Mouse (Mus musculus) heart, adult 2 months (tissue): ENCODE results near the gene Foxn1. TPM values are rescaled to one million over a fixed set of nuclear protein-coding genes. Genes with fewer than 3 reads are reported as not detected.

Experiments used
- DNase-seq, 2 experiments: peaks; one replicate each; pipeline ENCODE4 v3.0.0; 2021
- H3K27ac ChIP-seq: fragments of 200-600 bp; 2 replicates; pipeline ENCODE4 v1.8.1; 2022
- H3K27me3 ChIP-seq: fragments of 200-500 bp; 2 replicates; pipeline ENCODE4 v1.6.1; 2012; ENCODE audit warnings: mild to moderate bottlenecking, low read length, inconsistent platforms, mixed read lengths; ENCODE audit not compliant: control insufficient read depth, insufficient read depth
- H3K36me3 ChIP-seq: fragments of 200-500 bp; 2 replicates; pipeline ENCODE4 v1.6.1; 2012; ENCODE audit warnings: low read length, inconsistent platforms; ENCODE audit not compliant: control insufficient read depth, insufficient read depth
- H3K4me1 ChIP-seq: fragments of 200-500 bp; 2 replicates; pipeline ENCODE4 v1.6.1; 2011; ENCODE audit warnings: low read length; ENCODE audit not compliant: control insufficient read depth, insufficient read depth
- H3K4me3 ChIP-seq: fragments of 200-600 bp; 2 replicates; pipeline ENCODE4 v1.8.1; 2022
- H3K79me2 ChIP-seq: fragments of 200-500 bp; replicated peaks from 2 replicates; pipeline ENCODE4 v1.6.1; 2012; ENCODE audit warnings: mild to moderate bottlenecking, inconsistent platforms, low read length, moderate library complexity, mixed read lengths; ENCODE audit not compliant: control insufficient read depth, insufficient read depth
- H3K9ac ChIP-seq: fragments of 200-500 bp; 2 replicates; pipeline ENCODE4 v1.6.1; 2012; ENCODE audit warnings: low read depth, mild to moderate bottlenecking, control low read depth, inconsistent platforms, low read length, mixed read lengths
- CTCF ChIP-seq: fragments of 200-600 bp; IDR thresholded peaks from 2 replicates; pipeline ENCODE4 v1.8.1; 2022; ENCODE audit warnings: antibody characterized with exemption, mild to moderate bottlenecking, moderate library complexity
- EP300 ChIP-seq: fragments of 200-500 bp; IDR thresholded peaks from 2 replicates; pipeline ENCODE4 v1.6.1; 2011; ENCODE audit warnings: low read depth, low read length, control low read depth; ENCODE audit not compliant: insufficient read depth
- POLR2A ChIP-seq: fragments of 200-500 bp; IDR thresholded peaks from 2 replicates; pipeline ENCODE4 v1.6.1; 2011; ENCODE audit warnings: mild to moderate bottlenecking, low read depth, low read length, control low read depth; ENCODE audit not compliant: insufficient read depth
- WGBS: fragments of 180-500 bp; shearing (Covaris S2); methylation state at CpG from one replicate; pipeline ENCODE4 v1.1.7; 2018; 5-methylcytosine and 5-hydroxymethylcytosine counted together
- intact Hi-C: fragments of 180-260 bp; cut with DNase I; formaldehyde crosslinking; loops from one replicate; pipeline ENCODE4 v1.15.1; 2025
- polyA plus RNA-seq: library from polyadenylated mRNA; depleted of rRNA; stranded (reverse); fragments of >200 nt; gene quantifications from 2 replicates; pipeline ENCODE4 v1.2.3, GENCODE M21; 2012
- total RNA-seq, 2 experiments: library from RNA; stranded (reverse); gene quantifications; 2 replicates each; pipeline ENCODE4 v1.2.3; 2021

Gene Foxn1
- total and polyA plus RNA-seq, 3 experiments, result not detected

DNA sequence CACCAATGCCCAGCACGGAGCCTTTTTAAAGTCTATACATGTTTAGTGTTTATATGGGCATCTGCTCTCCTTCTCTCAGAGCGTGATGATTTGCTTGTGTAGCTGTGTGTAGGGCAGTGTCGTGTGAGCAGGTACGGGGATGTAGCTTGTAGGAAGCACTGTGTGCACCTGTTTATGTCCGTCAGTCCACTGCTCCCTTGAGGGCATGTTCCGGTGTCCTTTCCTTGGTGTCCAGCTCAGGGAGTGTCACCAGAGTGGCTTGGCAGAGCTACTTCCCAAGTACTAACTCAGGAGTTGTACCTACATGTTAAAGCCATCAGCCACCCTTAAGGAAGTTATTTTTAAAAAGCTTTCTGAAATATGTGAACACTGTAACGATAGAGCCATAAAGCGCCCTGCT, 49.3 kb downstream of the Foxn1 start:
- WGBS, result 92% methylated on average over 8 of the region's 8 CpGs
- H3K79me2 ChIP-seq, result no peaks in the 10 kb centered on the region
- no peak overlapping the region for H3K27ac ChIP-seq
- no peak overlapping the region for H3K9ac ChIP-seq
- no peaks in the 10 kb centered on the region for H3K36me3 ChIP-seq
- TF ChIP-seq CTCF (no peak), POLR2A (no peak), EP300 (no peak)
- DNase-seq, result no peak
- intact Hi-C loops, result no loop called here
- no peak overlapping the region for H3K4me3 ChIP-seq
- no peaks in the 10 kb centered on the region for H3K4me1 ChIP-seq
- H3K27me3 ChIP-seq, result no peaks in the 10 kb centered on the region

- no peaks in the 10 kb centered on the region for H3K36me3 ChIP-seq
- TF ChIP-seq EP300, result no peak
- TF ChIP-seq CTCF, result no peak
- TF ChIP-seq POLR2A, result no peak
- H3K4me3 ChIP-seq, result no peak overlapping the region
- H3K27ac ChIP-seq, result no peak overlapping the region
- no peak for DNase-seq
- H3K27me3 ChIP-seq, result no peaks in the 10 kb centered on the region
- H3K9ac ChIP-seq, result no peak overlapping the region
- 83% methylated on average over 5 of the region's 5 CpGs for WGBS
- H3K4me1 ChIP-seq, result peaks cover 2% of the 10 kb centered on the region
- no peaks in the 10 kb centered on the region for H3K79me2 ChIP-seq
- intact Hi-C loops, result no loop called here
Observed at GRCm38 (mm10) chr11:78333992-78334391, 52.4 kb downstream of the Foxn1 start.

- WGBS, result 97% methylated on average over 12 of the region's 12 CpGs
Observed at GRCm38 (mm10) chr11:78332676-78333075, 53.7 kb downstream of the Foxn1 start.

GRCm38 (mm10) chr11:78328512-78329056, 57.8 kb downstream of the Foxn1 start:
- Histone ChIP-seq H3K27me3 (no peaks in the 10 kb centered on the region), H3K9ac (peak overlapping the region; percentile 89), H3K4me3 (peak overlapping the region; percentile 95), H3K36me3 (no peaks in the 10 kb centered on the region), H3K79me2 (no peaks in the 10 kb centered on the region), H3K27ac (peak overlapping the region; percentile 86), H3K4me1 (peaks cover 2% of the 10 kb centered on the region)
- intact Hi-C loops, result loop anchor here (5.0 kb wide), 1 partner anchor 66 kb away; the partner anchor contains the start of gene 2610507B11Rik
- under 1% methylated on average over 41 of the region's 41 CpGs for WGBS
- TF ChIP-seq POLR2A (no peak), CTCF (no peak), EP300 (no peak)
- no peak for DNase-seq

More at GRCm38 (mm10) chr11:78332676-78333075, 53.7 kb downstream of the Foxn1 start:
- H3K4me3 ChIP-seq, result no peak overlapping the region
- H3K36me3 ChIP-seq, result no peaks in the 10 kb centered on the region
- H3K27me3 ChIP-seq, result no peaks in the 10 kb centered on the region
- intact Hi-C loops, result no loop called here
- no peaks in the 10 kb centered on the region for H3K79me2 ChIP-seq
- no peak overlapping the region for H3K9ac ChIP-seq
- no peak overlapping the region for H3K27ac ChIP-seq
- TF ChIP-seq EP300, result no peak
- TF ChIP-seq CTCF, result no peak
- TF ChIP-seq POLR2A, result no peak
- H3K4me1 ChIP-seq, result peaks cover 2% of the 10 kb centered on the region
- no peak for DNase-seq

DNA sequence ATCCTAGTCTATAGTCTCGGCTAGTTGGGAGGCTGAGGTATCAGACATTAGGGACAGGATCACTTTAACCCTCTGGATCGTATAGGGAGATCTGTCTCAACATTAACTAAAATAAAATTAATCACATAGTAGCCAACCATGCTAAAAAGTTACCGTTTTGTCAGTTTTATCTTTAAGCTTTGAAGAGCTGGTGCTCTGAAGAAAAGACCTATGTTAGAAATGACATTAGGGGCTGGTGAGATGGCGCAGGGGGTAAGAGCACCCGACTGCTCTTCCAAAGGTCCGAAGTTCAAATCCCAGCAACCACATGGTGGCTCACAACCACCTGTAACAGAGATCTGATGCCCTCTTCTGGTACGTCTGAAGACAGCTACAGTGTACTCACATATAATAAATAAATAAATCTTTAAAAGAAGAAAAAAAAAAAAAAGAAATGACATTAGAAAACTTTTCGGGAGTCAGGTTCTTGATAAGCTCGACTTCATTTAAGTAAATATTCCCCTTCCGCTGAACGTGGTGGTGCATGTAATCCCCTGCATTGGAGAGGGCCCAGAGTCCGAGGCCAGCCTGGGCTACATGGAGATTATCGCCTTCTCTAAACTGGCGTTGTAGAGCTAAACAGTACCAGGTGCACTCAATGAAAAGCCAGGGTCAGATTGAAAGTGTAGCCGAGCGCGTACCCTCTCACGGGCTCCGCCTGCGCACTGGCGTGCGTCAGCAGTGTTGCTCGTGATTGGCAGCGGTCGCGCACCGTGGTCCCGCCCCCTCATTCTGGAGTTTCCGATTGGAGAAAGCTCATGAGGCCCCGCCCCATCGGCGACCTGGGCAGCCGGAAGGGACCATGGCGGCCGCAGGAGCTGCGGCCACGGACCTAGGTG, 58.5 kb downstream of the Foxn1 start, which contains the start of gene Pigs:
TSS of gene Pigs (plus strand) at position 782 of the 878 bp plus-strand sequence.
- Histone ChIP-seq H3K9ac (peak within 1 kb of the TSS; percentile 89), H3K79me2 (no peaks in the 10 kb centered on the region), H3K27me3 (no peaks in the 10 kb centered on the region), H3K27ac (peak within 1 kb of the TSS; percentile 86), H3K4me3 (peak within 1 kb of the TSS; percentile 95), H3K36me3 (no peaks in the 10 kb centered on the region), H3K4me1 (peaks cover 4% of the 10 kb centered on the region)
- TF ChIP-seq POLR2A (peak; percentile 78), EP300 (no peak)
- intact Hi-C loops, result loop anchor here (5.0 kb wide), 1 partner anchor 66 kb away; the partner anchor contains the start of gene 2610507B11Rik
- DNase-seq, result peak; percentile 96 to 97
- 11% methylated on average over 37 of the region's 37 CpGs for WGBS

- Histone ChIP-seq H3K27ac (no peak overlapping the region), H3K27me3 (no peaks in the 10 kb centered on the region), H3K9ac (no peak overlapping the region), H3K4me3 (no peak overlapping the region), H3K79me2 (no peaks in the 10 kb centered on the region), H3K4me1 (peaks cover 5% of the 10 kb centered on the region), H3K36me3 (no peaks in the 10 kb centered on the region)
- intact Hi-C loops, result loop anchor here (5.0 kb wide), 1 partner anchor 65 kb away; the partner anchor contains the start of gene 2610507B11Rik
- TF ChIP-seq EP300, result no peak
- no peak for TF ChIP-seq CTCF
- no peak for TF ChIP-seq POLR2A
- no peak for DNase-seq
- WGBS, result 87% methylated on average over 4 of the region's 4 CpGs
Observed at GRCm38 (mm10) chr11:78327215-78327614, 59.1 kb downstream of the Foxn1 start.
